Mouse (Mus musculus): ENCODE measurements at regions not wholly inside any gene's neighbourhood (a gene's known extent, or its start where the extent isn't known, plus 50 kb on each side); places are given as distances from the start of the nearest gene placed in this dataset.
"Not testable (repeated sequence)": the region's sequence is repeated elsewhere in the genome, so short reads cannot be mapped to it uniquely, and the experiment has no call there.

- no peaks in the 10 kb centered on the region for H3K36me3 ChIP-seq
- no peaks in the 10 kb centered on the region for H3K4me1 ChIP-seq
- no peak for ATAC-seq (ENCODE audit: low FRiP score)
- no peaks in the 10 kb centered on the region for H3K27me3 ChIP-seq (replicated peaks)
- H3K4me3 ChIP-seq (replicated peaks): no peak overlapping the region
- H3K9me3 ChIP-seq (replicated peaks): no peaks in the 10 kb centered on the region
- no peak overlapping the region for H3K4me2 ChIP-seq
- 64% methylated on average over 4 of the region's 4 CpGs for WGBS
- H3K27ac ChIP-seq (replicated peaks): no peak overlapping the region
- no peak overlapping the region for H3K9ac ChIP-seq (replicated peaks)
Measured at GRCm38 (mm10) chr6:16765354-16765753, 132.9 kb downstream of the Tfec start.

GRCm38 (mm10) chr6:16764707-16765106 lies 133.5 kb downstream of the Tfec start:
- no peak overlapping the region for H3K4me3 ChIP-seq (replicated peaks)
- no peak overlapping the region for H3K9ac ChIP-seq (replicated peaks)
- no peak for ATAC-seq (ENCODE audit: low FRiP score)
- H3K36me3 ChIP-seq: no peaks in the 10 kb centered on the region
- H3K9me3 ChIP-seq (replicated peaks): no peaks in the 10 kb centered on the region
- 81% methylated on average over 5 of the region's 5 CpGs for WGBS
- H3K27ac ChIP-seq (replicated peaks): no peak overlapping the region
- H3K27me3 ChIP-seq (replicated peaks): no peaks in the 10 kb centered on the region
- no peaks in the 10 kb centered on the region for H3K4me1 ChIP-seq
- H3K4me2 ChIP-seq: no peak overlapping the region

- H3K27ac ChIP-seq (replicated peaks); H3K4me3 ChIP-seq (replicated peaks); H3K4me2 ChIP-seq; H3K9me3 ChIP-seq (replicated peaks); ATAC-seq (ENCODE audit: low FRiP score); H3K27me3 ChIP-seq (replicated peaks); H3K4me1 ChIP-seq; H3K9ac ChIP-seq (replicated peaks); H3K36me3 ChIP-seq: not testable (repeated sequence)
- WGBS: 35% methylated on average over 1 of the region's 1 CpGs
Measured at GRCm38 (mm10) chr6:16755044-16755443, 143.2 kb downstream of the Tfec start.

GRCm38 (mm10) chr6:16733184-16733583 lies 165.1 kb downstream of the Tfec start:
- no peaks in the 10 kb centered on the region for H3K4me1 ChIP-seq
- 83% methylated on average over 7 of the region's 7 CpGs for WGBS
- H3K36me3 ChIP-seq: no peaks in the 10 kb centered on the region
- no peak overlapping the region for H3K4me2 ChIP-seq
- ATAC-seq (ENCODE audit: low FRiP score): no peak
- H3K27me3 ChIP-seq (replicated peaks): no peaks in the 10 kb centered on the region
- H3K9ac ChIP-seq (replicated peaks): no peak overlapping the region
- no peaks in the 10 kb centered on the region for H3K9me3 ChIP-seq (replicated peaks)
- H3K4me3 ChIP-seq (replicated peaks): no peak overlapping the region
- H3K27ac ChIP-seq (replicated peaks): no peak overlapping the region

- H3K36me3 ChIP-seq: no peaks in the 10 kb centered on the region
- H3K27me3 ChIP-seq (replicated peaks): no peaks in the 10 kb centered on the region
- no peak for ATAC-seq (ENCODE audit: low FRiP score)
- H3K4me2 ChIP-seq: no peak overlapping the region
- no peak overlapping the region for H3K27ac ChIP-seq (replicated peaks)
- no peaks in the 10 kb centered on the region for H3K9me3 ChIP-seq (replicated peaks)
- H3K4me1 ChIP-seq: peaks cover 5% of the 10 kb centered on the region; the same call in 1 of the 2 replicates
- 75% methylated on average over 3 of the region's 3 CpGs for WGBS
- no peak overlapping the region for H3K4me3 ChIP-seq (replicated peaks)
- H3K9ac ChIP-seq (replicated peaks): no peak overlapping the region
Measured at GRCm38 (mm10) chr6:16732095-16732494, 166.1 kb downstream of the Tfec start.

- H3K4me3 ChIP-seq (replicated peaks): peak overlapping the region; percentile 14; the same call in 1 of the 2 replicates
- no peaks in the 10 kb centered on the region for H3K27me3 ChIP-seq (replicated peaks)
- peak overlapping the region; percentile 46 for H3K4me2 ChIP-seq
- no peaks in the 10 kb centered on the region for H3K9me3 ChIP-seq (replicated peaks)
- H3K36me3 ChIP-seq: no peaks in the 10 kb centered on the region
- no peak; the same call in 1 of the 2 replicates for ATAC-seq (ENCODE audit: low FRiP score)
- H3K4me1 ChIP-seq: peaks cover 6% of the 10 kb centered on the region; the same call in 1 of the 2 replicates
- 11% methylated on average over 13 of the region's 13 CpGs for WGBS
- H3K27ac ChIP-seq (replicated peaks): no peak overlapping the region
- no peak overlapping the region for H3K9ac ChIP-seq (replicated peaks)
Measured at GRCm38 (mm10) chr6:16727256-16727890, 170.9 kb downstream of the Tfec start.

- ATAC-seq (ENCODE audit: low FRiP score): no peak
- Histone ChIP-seq H3K9me3 (replicated peaks) (no peaks in the 10 kb centered on the region), H3K4me1 (peaks cover 6% of the 10 kb centered on the region; the same call in 1 of the 2 replicates), H3K4me2 (no peak overlapping the region), H3K36me3 (no peaks in the 10 kb centered on the region), H3K27ac (replicated peaks) (no peak overlapping the region), H3K27me3 (replicated peaks) (no peaks in the 10 kb centered on the region), H3K9ac (replicated peaks) (no peak overlapping the region), H3K4me3 (replicated peaks) (no peak overlapping the region)
- 84% methylated on average over 2 of the region's 2 CpGs for WGBS
Measured at GRCm38 (mm10) chr6:16725256-16725655, 173.0 kb downstream of the Tfec start.

- 71% methylated on average over 4 of the region's 4 CpGs for WGBS
- no peak overlapping the region for H3K4me2 ChIP-seq
- no peaks in the 10 kb centered on the region for H3K9me3 ChIP-seq (replicated peaks)
- H3K27ac ChIP-seq (replicated peaks): no peak overlapping the region
- no peak overlapping the region for H3K9ac ChIP-seq (replicated peaks)
- no peaks in the 10 kb centered on the region for H3K27me3 ChIP-seq (replicated peaks)
- H3K4me1 ChIP-seq: no peaks in the 10 kb centered on the region
- H3K4me3 ChIP-seq (replicated peaks): no peak overlapping the region
- no peak for ATAC-seq (ENCODE audit: low FRiP score)
- H3K36me3 ChIP-seq: no peaks in the 10 kb centered on the region
Measured at GRCm38 (mm10) chr6:16704496-16704895, 193.7 kb downstream of the Tfec start.

- WGBS: 93% methylated on average over 3 of the region's 3 CpGs
- H3K9me3 ChIP-seq (replicated peaks): no peaks in the 10 kb centered on the region
- no peak overlapping the region for H3K4me3 ChIP-seq (replicated peaks)
- no peaks in the 10 kb centered on the region for H3K27me3 ChIP-seq (replicated peaks)
- H3K27ac ChIP-seq (replicated peaks): no peak overlapping the region
- no peaks in the 10 kb centered on the region for H3K36me3 ChIP-seq
- no peak overlapping the region for H3K4me2 ChIP-seq
- no peak for ATAC-seq (ENCODE audit: low FRiP score)
- no peak overlapping the region for H3K9ac ChIP-seq (replicated peaks)
- H3K4me1 ChIP-seq: no peaks in the 10 kb centered on the region
Measured at GRCm38 (mm10) chr6:16703412-16703746, 194.9 kb downstream of the Tfec start.

GRCm38 (mm10) chr6:16702706-16703411 lies 195.4 kb downstream of the Tfec start:
- Histone ChIP-seq H3K9me3 (replicated peaks) (no peaks in the 10 kb centered on the region), H3K9ac (replicated peaks) (no peak overlapping the region), H3K27me3 (replicated peaks) (no peaks in the 10 kb centered on the region), H3K27ac (replicated peaks) (no peak overlapping the region), H3K36me3 (no peaks in the 10 kb centered on the region), H3K4me3 (replicated peaks) (no peak overlapping the region), H3K4me2 (no peak overlapping the region), H3K4me1 (no peaks in the 10 kb centered on the region)
- no peak for ATAC-seq (ENCODE audit: low FRiP score)
- WGBS: 78% methylated on average over 7 of the region's 7 CpGs

- Histone ChIP-seq H3K4me3 (replicated peaks) (no peak overlapping the region), H3K9ac (replicated peaks) (no peak overlapping the region), H3K36me3 (no peaks in the 10 kb centered on the region), H3K4me2 (no peak overlapping the region), H3K27me3 (replicated peaks) (no peaks in the 10 kb centered on the region), H3K9me3 (replicated peaks) (no peaks in the 10 kb centered on the region), H3K27ac (replicated peaks) (no peak overlapping the region), H3K4me1 (no peaks in the 10 kb centered on the region)
- 78% methylated on average over 4 of the region's 4 CpGs for WGBS
- no peak for ATAC-seq (ENCODE audit: low FRiP score)
Measured at GRCm38 (mm10) chr6:16697285-16697684, 201.0 kb downstream of the Tfec start.

- H3K9ac ChIP-seq (replicated peaks): no peak overlapping the region
- H3K36me3 ChIP-seq: no peaks in the 10 kb centered on the region
- 3% methylated on average over 2 of the region's 2 CpGs for WGBS
- no peak overlapping the region for H3K27ac ChIP-seq (replicated peaks)
- no peak for ATAC-seq (ENCODE audit: low FRiP score)
- H3K27me3 ChIP-seq (replicated peaks): no peaks in the 10 kb centered on the region
- no peaks in the 10 kb centered on the region for H3K9me3 ChIP-seq (replicated peaks)
- H3K4me3 ChIP-seq (replicated peaks): no peak overlapping the region
- 0 out of 2 replicates have a peak, but pooled peaks cover 2% of the 10 kb centered on the region for H3K4me1 ChIP-seq
- no peak overlapping the region for H3K4me2 ChIP-seq
Measured at GRCm38 (mm10) chr6:16668004-16668403, 230.2 kb downstream of the Tfec start.

Data from neural tube, embryonic 15.5 days (tissue).